Mouse (Mus musculus): ENCODE data around the gene Syt2. TPM values are rescaled to one million over a fixed set of nuclear protein-coding genes. Genes with fewer than 3 reads are reported as not detected.
A peak's percentile ranks its signal among the peaks of the same experiment; 100 is the strongest.

The Syt2 gene
- total RNA-seq, 4 experiments from 2014 or later: 0.02 TPM; not detected in 3

GRCm38 (mm10) chr1:134650816-134651215 lies 4.3 kb downstream of the Syt2 start:
- no peak for DNase-seq (ENCODE audit: low spot score in 2 of 2)

DNA sequence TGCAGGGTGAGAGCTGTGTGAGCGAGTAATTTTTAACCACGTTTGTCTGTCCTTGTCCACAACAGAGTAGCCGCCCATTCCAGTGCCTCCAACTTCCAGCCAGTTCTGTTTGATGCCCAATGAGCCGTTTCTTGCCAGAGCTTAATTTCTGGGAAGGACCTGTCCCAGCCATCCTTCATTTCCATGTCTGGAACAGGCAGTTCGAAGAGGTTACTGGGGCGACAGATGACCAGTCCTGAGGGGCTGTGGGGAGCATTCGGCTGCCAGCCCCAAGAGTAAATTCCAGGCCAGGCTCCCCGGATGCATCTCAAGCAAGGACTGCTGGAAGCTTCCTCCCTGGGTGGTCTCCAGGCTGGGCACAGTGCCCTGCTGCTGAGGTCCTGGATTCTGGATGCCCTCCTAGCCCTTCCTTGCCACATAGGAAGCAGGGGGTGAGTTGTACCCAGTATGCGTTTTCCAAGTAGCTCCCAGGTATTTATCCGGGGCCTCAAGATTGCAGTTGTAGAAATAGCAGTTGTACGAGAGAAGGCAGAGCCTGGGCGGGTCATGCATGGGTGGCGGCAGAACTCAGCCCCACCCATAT lies 4.9 kb downstream of the Syt2 start:
- DNase-seq (ENCODE audit: low spot score in 2 of 2): no peak

GRCm38 (mm10) chr1:134651851-134652398 lies 5.4 kb downstream of the Syt2 start:
- no peak for DNase-seq (ENCODE audit: low spot score in 2 of 2)

GRCm38 (mm10) chr1:134653603-134654257 lies 7.3 kb downstream of the Syt2 start:
- DNase-seq (ENCODE audit: low spot score in 2 of 2): no peak

GRCm38 (mm10) chr1:134658841-134659240 lies 12.4 kb downstream of the Syt2 start:
- DNase-seq (ENCODE audit: low spot score in 2 of 2): no peak

- no peak for DNase-seq (ENCODE audit: low spot score in 2 of 2)
Observed at GRCm38 (mm10) chr1:134660163-134660562, 13.7 kb downstream of the Syt2 start.

- no peak for DNase-seq (ENCODE audit: low spot score in 2 of 2)
Observed at GRCm38 (mm10) chr1:134671234-134672070, 25.0 kb downstream of the Syt2 start.

GRCm38 (mm10) chr1:134674312-134674711 lies 27.8 kb downstream of the Syt2 start:
- peak in 1 of 2 experiments; percentile 10 for DNase-seq (ENCODE audit: low spot score in 2 of 2)

DNA sequence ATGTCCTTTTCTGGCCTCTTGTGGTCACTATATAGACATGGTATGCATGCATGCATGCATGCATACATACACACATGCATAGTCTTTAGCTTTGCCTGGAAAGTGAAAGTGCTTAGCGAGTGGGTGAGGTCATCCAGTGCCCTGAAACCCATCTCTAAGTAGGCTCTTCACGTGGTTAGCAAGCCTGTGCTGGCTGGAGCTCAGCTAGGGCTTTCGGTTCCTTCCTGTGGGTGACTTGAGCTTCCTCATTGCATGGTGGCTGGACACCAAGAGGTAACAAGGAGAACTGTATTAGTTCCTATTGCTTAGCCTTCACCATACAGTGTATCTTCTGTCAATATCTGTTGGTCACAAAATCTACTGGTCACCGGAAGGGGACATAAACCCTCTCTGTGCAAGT lies 33.0 kb downstream of the Syt2 start:
- DNase-seq (ENCODE audit: low spot score in 2 of 2): no peak

DNA sequence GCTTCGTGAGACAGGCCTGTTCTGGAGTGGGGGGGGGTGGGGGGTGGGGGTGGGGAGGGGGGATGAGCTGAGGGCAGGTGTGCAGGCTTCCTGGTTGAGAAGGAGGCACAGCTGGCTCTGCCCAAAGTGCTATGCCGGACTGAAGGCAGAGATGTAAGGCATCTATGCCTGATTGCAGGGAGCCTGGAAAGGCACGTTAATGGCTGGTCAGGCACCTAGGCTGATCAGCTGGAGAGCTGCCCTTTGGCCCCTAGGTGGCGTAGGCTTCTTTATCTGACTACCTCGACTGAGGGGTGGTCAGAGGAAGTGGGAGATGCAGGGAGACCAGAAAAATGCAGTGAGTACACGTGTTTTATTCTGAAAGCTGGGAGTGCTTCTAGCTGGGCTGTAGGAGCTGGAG lies 34.1 kb downstream of the Syt2 start:
- DNase-seq (ENCODE audit: low spot score in 2 of 2): no peak

DNA sequence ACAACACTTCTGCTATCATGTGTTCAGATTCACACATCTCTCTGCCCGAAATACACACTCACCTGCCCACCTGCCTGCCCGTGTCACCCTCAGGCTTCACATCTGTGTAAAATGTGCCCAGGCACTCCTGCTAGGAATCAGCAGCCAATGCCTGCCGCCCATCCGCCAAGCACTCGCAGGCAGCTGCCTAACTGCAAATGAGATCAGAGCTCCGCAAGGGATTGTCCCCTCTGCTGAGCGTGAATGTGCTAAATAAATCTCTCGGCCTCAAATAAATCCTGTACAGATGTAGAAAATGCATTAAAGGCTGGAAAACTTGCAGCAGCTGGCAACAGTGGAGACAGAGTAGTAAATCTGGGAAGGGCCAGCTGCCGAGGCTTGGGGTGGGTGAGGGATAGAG lies 36.0 kb downstream of the Syt2 start:
- no peak for DNase-seq (ENCODE audit: low spot score in 2 of 2)

GRCm38 (mm10) chr1:134686834-134687421 lies 40.5 kb downstream of the Syt2 start:
- no peak for DNase-seq (ENCODE audit: low spot score in 2 of 2)

DNA sequence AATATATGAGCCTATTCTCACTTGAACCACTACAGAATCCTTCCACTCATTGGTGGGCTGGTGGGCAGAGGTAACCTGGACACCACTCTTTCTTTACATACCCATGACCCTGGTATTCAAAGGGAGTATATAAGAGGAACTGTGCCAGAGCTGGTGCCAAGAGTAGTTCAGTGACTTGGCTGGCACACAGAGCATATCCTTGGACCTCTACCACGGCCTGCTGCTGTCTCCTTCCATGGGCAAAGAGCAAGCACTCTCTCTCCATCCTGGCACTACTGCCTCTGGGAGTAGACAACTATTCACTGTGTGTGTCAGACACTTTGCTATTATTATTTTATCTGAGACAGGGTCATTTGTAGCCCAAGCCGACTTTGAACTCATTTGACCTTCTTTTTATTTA lies 49.8 kb downstream of the Syt2 start:
- no peak for DNase-seq (ENCODE audit: low spot score in 2 of 2)

GRCm38 (mm10) chr1:134697073-134697472 lies 50.6 kb downstream of the Syt2 start:
- no peak for DNase-seq (ENCODE audit: low spot score in 2 of 2)

DNA sequence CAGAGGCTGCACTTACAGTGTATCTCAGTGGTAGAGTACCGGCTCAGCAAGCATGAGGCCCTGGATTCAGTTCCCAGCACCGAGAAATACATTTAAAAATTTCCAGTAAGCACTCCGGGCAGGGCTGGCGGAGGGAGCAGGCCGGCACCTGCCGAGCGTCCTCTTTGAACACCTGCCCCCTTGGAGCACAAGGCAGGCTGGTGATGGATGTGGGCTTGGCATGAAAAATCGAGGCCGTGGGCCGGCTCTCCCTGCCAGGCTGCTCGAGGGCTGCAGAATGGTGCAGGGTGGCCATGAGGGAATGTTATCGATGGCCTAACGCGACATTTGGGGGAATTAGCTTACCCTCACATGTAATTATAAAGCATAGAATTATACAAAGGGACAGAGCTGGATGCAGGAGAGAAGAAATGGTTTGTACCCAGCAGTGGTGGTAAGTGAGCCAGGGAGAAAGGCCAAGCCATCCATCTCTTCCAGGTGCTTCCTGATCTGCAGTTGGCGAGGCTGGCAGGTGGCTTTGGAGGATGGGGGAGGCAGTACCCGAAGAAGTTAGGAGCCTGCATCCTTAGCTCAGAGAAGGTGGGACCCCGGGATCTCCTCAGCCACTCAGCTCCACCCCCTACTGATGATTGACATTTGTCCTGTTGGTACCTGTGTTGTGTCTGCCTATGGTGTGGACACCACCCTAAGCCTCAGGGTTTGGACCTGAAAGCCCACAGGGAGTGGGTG lies 51.2 kb downstream of the Syt2 start:
- no peak for DNase-seq (ENCODE audit: low spot score in 2 of 2)

- no peak for DNase-seq (ENCODE audit: low spot score in 2 of 2)
Observed at GRCm38 (mm10) chr1:134698486-134698885, 52.0 kb downstream of the Syt2 start.

- DNase-seq (ENCODE audit: low spot score in 2 of 2): no peak
Observed at GRCm38 (mm10) chr1:134699390-134699789, 52.9 kb downstream of the Syt2 start.

DNA sequence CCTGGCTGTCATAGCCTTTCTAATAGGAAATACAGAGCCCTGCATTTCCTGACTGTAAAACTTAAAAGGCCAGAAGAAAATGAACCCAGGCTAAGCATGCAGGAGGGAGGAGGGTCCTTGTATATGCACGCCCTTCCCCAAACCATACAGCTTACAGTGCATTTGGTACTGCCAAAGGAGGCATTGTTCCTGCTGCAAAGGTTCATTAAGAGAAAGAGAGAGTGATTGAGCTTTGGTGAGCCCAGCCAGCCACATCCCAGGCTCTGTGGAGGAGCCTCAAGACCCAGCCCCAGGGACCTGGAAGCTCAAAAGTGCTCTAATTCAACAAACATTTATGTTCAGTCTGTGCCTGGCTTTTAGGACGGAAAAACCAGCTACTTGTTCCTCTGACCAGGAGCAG lies 53.7 kb downstream of the Syt2 start:
- DNase-seq (ENCODE audit: low spot score in 2 of 2): no peak

GRCm38 (mm10) chr1:134700634-134701033 lies 54.2 kb downstream of the Syt2 start:
- no peak for DNase-seq (ENCODE audit: low spot score in 2 of 2)

GRCm38 (mm10) chr1:134701191-134701590 lies 54.7 kb downstream of the Syt2 start:
- DNase-seq (ENCODE audit: low spot score in 2 of 2): no peak

DNA sequence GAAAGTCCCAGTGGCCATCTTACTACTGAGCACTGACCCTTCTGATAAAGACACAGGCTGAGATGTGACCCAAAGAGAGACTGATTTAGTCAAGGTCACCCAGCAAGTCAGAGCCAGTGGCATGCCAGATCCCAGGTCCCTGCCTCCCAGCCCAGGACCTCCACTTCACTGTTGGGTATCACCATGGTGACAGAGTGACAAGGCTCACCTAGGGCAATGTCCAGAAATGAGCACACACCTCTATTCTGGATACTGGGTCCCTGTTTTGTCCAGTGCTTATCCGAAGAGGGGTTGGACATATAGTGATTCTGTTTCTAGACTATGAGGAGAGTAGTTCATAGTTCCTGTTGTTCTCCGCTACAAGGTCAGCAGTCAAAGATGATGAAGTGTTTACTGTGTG lies 56.8 kb downstream of the Syt2 start:
- no peak for DNase-seq (ENCODE audit: low spot score in 2 of 2)

Data from gastrocnemius, adult 8-10 months (tissue).